Mouse (Mus musculus) embryonic fibroblast, embryonic 13.5 days (primary cell): ENCODE results near the gene Hyal2.

Source experiments
- CTCF ChIP-seq: IDR thresholded peaks from 2 replicates; pipeline ENCODE4 v1.5.1; 2011; ENCODE audit warnings: mild to moderate bottlenecking, control low read depth, low read length, moderate library complexity, borderline replicate concordance; ENCODE audit not compliant: insufficient read depth
- POLR2A ChIP-seq: IDR thresholded peaks from 2 replicates; pipeline ENCODE4 v1.6.1; 2011; ENCODE audit warnings: low read depth, mild to moderate bottlenecking, control low read depth, low read length, moderate library complexity

DNA sequence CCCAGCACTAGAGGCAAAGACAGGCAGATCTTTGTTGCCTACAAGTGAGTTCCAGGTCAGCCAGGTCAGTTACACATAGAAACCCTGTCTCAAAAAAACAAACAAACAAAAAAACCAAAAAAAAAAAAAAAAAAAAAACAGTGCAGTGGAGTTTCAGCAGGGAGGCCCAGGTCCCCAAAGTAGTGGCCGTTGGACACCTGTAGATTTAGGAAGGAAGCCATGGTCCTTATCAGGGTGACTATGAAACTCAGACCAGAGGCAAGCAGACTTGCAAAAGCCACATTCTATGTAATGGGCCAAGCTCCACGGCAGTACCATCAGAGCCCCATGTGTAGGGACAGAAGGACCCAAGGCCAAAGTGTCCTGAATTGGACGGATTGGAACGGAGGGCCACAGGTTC is 13.8 kb downstream of the Hyal2 start:
- TF ChIP-seq CTCF, result no peak
- no peak for TF ChIP-seq POLR2A
